Mouse (Mus musculus): Measurements from ENCODE around the gene Kcnk2.

Gene Kcnk2

GRCm38 (mm10) chr1:189217751-189218564 is 184.1 kb downstream of the Kcnk2 start:
- DNase-seq (ENCODE audit: low spot score in 2 of 2), result peak in 1 of 2 experiments; percentile 28

GRCm38 (mm10) chr1:189215131-189215530 is 186.9 kb downstream of the Kcnk2 start:
- DNase-seq (ENCODE audit: low spot score in 2 of 2), result no peak

DNA sequence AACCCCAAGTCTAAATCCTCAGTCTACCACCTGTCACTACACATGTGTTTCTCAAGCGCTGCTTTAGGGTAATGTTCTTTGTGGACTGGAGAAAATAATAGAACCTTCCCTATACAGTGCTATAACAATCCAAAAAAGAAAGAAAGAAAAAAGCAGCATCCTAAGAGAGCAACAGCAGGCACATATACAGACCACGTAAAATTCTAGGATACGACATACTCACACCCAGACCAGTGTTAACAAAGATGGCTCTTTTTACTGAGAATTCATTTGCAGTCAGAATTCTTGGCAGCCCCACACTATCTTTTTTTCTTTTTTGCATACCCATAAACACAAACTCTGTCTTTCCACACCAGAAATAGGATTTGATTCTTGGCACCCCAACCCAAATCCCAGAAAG is 187.6 kb downstream of the Kcnk2 start:
- no peak for DNase-seq (ENCODE audit: low spot score in 2 of 2)

- DNase-seq (ENCODE audit: low spot score in 2 of 2), result no peak
Measured at GRCm38 (mm10) chr1:189209715-189210108, 192.4 kb downstream of the Kcnk2 start.

GRCm38 (mm10) chr1:189209029-189209714 is 192.9 kb downstream of the Kcnk2 start:
- no peak for DNase-seq (ENCODE audit: low spot score in 2 of 2)

GRCm38 (mm10) chr1:189208605-189209004 is 193.5 kb downstream of the Kcnk2 start:
- no peak for DNase-seq (ENCODE audit: low spot score in 2 of 2)

- DNase-seq (ENCODE audit: low spot score in 2 of 2), result no peak
Measured at GRCm38 (mm10) chr1:189195758-189196157, 206.3 kb downstream of the Kcnk2 start.

DNA sequence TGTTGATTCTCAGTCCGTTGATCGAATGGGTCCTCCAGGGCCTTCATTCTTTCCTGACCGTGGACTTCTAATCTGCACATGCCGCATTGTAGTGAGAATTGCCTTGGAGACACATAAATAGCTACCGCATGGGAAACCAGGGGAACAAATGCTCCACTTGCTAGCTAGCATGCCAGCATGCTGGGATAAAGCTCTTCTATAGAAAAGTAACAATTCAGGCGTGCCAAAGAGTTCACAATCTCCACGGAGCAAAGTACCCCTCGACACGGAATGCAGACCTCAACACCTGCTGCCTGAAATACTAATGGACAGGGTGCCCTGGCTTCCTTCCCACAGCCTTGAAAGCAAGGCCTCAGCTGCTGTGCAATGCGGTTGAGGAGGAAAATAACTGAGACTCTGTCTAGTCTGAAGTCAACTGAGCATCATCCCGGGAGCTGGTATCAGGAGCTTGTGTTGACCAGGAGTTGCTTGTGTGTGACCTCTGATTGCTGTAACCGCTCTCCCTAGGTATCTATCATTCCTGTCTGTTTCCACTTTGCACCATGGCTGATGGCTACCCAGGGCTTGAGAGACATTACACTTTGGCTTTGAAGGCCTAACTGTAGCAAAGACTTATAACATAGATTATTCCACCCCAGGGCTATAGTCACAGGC is 214.2 kb downstream of the Kcnk2 start:
- no peak for DNase-seq (ENCODE audit: low spot score in 2 of 2)

DNA sequence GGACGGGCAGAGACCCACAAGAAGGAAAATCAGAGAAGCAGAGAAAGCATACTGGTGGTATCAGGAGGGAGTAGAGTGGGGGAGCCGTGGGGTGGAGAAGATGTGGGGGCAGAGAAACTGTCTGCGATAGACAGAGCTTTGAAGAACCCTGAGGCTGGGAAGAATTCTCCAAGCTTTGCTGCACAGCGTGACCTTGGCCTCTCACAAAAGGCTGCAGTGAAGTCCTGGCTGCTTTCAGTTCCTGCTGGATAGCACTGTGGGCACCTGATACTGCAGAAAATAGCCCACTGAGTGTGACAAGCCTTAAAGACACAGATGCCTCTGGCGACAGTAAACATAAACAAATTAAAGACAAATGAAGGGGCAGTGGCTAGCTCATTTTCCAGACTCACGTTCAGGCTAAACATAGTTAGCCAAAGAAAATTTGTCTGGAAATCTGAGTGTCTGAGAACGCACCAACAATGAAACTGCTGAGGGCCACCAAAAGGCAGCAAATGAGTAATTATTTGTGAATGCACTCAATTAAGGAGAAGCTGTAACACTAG is 216.8 kb downstream of the Kcnk2 start:
- DNase-seq (ENCODE audit: low spot score in 2 of 2), result no peak

DNA sequence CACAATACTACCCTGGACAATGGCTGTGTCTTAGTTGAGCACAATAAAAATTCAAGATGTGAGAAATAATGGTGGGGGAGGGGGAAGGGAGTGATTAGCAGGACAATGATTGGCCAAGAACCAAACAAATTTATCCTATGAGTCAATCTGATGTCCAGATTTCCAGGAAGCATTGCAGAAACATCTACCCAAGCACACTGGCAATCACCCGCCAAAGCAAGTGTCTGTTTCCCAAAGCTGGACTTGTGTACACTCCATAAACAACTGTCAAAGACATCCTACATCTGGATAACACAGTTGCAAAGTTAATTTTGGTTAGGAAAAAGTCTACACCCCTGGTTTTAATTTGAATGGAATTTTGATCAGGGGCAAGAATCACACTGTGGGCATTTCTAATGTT is 224.3 kb downstream of the Kcnk2 start:
- no peak for DNase-seq (ENCODE audit: low spot score in 2 of 2)

- DNase-seq (ENCODE audit: low spot score in 2 of 2), result no peak
Measured at GRCm38 (mm10) chr1:189173479-189173878, 228.6 kb downstream of the Kcnk2 start.

DNA sequence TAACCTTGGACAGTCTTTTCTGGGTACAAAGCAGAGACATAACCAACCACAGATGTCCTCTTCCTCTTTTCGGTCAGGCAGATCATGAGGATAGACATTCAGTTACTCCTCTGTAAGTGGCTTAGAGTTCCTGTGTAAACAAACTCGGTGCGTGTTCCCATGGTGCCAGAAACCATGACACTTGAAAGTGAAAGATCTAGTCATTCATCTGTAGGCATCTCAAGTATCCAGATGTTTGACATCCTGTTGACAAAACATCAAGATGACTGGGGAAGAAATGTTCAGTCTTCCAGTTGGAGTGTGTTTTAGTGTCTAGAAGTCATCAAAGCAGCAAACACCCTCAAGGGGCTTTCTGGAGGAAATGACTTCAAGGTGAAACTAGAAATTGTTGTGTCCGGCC is 230.9 kb downstream of the Kcnk2 start:
- no peak for DNase-seq (ENCODE audit: low spot score in 2 of 2)

GRCm38 (mm10) chr1:189165756-189166155 is 236.3 kb downstream of the Kcnk2 start:
- DNase-seq (ENCODE audit: low spot score in 2 of 2), result no peak

- DNase-seq (ENCODE audit: low spot score in 2 of 2), result no peak
Measured at GRCm38 (mm10) chr1:189165141-189165540, 236.9 kb downstream of the Kcnk2 start.

DNA sequence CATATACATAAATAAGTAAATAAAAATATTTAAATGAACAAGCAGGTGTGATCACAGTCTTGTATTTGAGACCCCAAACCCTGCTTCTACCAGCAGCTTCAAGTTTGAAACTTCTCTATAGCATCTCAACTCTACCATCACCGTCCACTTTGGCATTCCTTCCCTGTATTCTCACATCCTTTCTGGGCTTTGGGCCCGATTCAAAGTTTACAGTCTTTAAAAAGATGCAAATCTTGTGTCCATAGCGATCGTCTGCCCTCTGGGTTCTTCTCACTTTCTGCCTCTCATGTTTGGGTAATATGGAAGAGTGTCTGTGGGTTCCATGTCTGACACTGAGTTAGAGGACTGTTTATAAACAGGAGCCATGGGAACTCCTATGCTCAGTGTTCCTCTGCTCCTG is 237.4 kb downstream of the Kcnk2 start:
- no peak for DNase-seq (ENCODE audit: low spot score in 2 of 2)

- DNase-seq (ENCODE audit: low spot score in 2 of 2), result no peak
Measured at GRCm38 (mm10) chr1:189164241-189164640, 237.8 kb downstream of the Kcnk2 start.
